Mouse (Mus musculus) frontal cortex, postnatal 10 days (tissue): ENCODE measurements around the gene Kpna1.

ENCODE experiments used
- DNase-seq, 2 experiments: peaks; one replicate each; pipeline ENCODE4 v3.0.0; 2022; ENCODE audit warnings: low spot score in 2 of 2, mixed read lengths in 1 of 2

Kpna1 gene

DNA sequence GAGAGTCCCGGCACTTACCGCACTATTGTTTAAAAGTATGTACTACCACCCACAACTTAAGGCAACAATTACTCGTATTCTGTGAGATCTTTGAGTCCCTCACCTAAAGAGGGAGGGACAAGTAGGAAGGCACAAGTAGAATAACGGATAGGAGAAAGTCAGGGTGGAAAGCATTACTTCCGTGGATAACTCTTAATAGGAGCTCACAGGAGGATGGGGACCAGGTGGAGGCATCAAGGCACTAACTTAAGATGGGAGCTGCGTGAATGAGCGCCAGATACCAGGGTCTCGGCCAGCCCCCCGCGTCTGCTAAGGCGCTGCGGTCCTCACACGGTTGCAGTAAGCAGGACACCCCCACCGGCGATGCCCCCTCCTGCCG, 92.5 kb downstream of the Kpna1 start:
- no peak for DNase-seq

- DNase-seq, result peak; percentile 89 to 91
Measured at GRCm38 (mm10) chr16:36071450-36072379, 93.2 kb downstream of the Kpna1 start, which contains the start of the genes Fam162a and Ccdc58. TSS of gene Fam162a (minus strand) at chr16:36071594. TSS of gene Ccdc58 (plus strand) at chr16:36071685.

- no peak for DNase-seq
Measured at GRCm38 (mm10) chr16:36072410-36073011, 94.0 kb downstream of the Kpna1 start.

GRCm38 (mm10) chr16:36074772-36075171, 96.2 kb downstream of the Kpna1 start:
- no peak for DNase-seq

DNA sequence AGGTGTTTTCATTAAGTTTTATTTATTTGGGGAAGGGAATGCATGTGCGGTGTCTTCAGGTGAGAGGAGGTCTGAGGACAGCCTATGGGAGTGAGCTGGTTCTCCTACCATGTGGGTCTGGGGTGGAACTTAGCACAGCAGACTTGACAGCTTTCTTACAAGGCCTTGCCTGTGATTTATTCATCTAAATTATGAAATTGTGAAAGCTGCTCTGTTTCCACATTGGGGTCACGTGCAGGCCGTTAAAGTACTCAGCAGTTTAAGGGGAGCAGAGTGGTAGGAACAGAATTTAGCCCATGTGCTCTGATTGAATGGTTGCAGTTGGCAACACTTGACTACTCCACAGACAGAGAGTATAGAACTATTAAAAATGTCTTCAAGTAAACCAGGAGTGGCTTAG, 101.4 kb downstream of the Kpna1 start:
- no peak for DNase-seq
